Mouse (Mus musculus) gastrocnemius, adult 18-20 months (tissue): ENCODE measurements around the gene Adam19. TPM values are rescaled to one million over a fixed set of nuclear protein-coding genes. Genes with fewer than 3 reads are reported as not detected.
"Not testable (repeated sequence)": the region's sequence is repeated elsewhere in the genome, so short reads cannot be mapped to it uniquely, and the experiment has no call there.

ENCODE experiments used
- DNase-seq: peaks from one replicate; pipeline ENCODE4 v3.0.0; 2021; ENCODE audit warnings: low spot score
- long read RNA-seq, 2 experiments: library from polyadenylated mRNA; stranded (forward); transcript quantifications; one replicate each; pipeline ENCODE4 v2.0.0; 2021
- total RNA-seq, 2 experiments: library from RNA; stranded (reverse); gene quantifications; 2 replicates each; pipeline ENCODE4 v1.2.3; 2021

Gene Adam19
- 1 to 10 TPM; 1.9 to 4.1 TPM for total RNA-seq
- long read RNA-seq, experiment 1, partial matches to known transcripts, result 1 of 1 reads
- long read RNA-seq, experiment 1, other reads (novel, unspliced or antisense), result 0 of 1 reads
- long read RNA-seq, experiment 2, full-length matches to known transcripts, result 1 of 2 reads
- long read RNA-seq, experiment 2, partial matches to known transcripts, result 0 of 2 reads
- long read RNA-seq, experiment 2, other reads (novel, unspliced or antisense), result 1 of 2 reads

DNA sequence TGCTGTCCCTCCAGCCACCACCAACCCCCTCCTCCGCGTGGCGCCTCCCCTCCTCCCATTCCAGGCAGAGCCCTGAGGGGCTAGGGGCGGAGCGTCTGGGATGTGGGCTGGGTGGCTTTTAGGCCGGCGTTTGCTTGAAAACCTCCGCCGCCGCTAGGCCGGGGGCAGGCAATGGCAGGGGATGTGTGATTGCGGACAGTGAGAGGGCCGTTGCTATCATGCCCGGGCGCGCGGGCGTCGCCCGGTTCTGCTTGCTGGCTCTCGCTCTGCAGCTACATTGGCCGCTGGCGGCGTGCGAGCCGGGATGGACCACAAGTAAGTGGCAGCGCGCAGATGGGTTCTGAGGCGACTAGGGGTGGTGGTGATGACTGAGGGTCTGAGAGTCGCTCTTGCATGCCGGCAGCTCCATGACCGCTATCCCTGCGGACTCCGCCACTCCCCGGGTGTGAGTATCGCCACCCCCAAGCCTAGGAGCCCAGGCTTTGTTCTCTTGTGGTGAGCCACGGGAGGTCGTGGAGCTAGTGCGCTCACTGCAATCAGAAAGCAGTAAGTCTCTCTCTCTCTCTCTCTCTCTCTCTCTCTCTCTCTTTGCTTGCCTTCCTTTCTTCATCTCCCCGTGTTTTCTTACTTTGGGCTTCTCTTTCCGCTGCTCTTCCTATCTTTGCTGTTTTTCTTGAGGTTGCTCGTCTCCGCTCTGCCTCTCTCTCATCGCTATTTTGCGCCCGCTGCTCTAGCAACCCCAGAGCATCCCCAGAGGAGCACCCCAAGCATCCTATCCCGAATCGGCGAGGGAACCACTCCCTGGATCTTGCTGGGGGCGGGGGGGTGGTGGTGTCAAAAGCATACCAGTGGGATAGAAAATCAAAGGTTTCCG is at the start of gene Adam19:
Gene Adam19 (plus strand): TSS at position 97 of the 874 bp plus-strand sequence.
- peak; percentile 70 for DNase-seq

DNA sequence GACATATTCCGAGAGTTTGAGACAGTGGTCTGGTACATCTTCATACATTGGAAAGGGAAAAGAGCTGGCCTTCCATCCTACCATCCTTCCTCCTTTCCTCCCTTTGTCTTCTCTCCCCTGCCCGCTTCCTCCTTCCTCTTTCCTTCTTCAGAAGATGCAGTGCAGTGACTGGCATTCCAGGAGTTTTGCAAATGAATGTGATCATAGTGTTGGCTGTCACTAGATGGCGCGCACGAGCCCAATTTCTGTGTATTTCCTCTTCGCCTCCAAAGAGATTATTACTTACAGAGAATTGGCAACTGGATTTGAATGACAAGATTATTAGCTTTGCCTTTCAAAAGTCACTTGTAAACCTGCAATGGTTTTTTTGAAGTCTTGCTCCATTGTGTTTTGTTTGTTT is 39.7 kb upstream of the Adam19 start:
- peak; percentile 57 for DNase-seq

GRCm38 (mm10) chr11:46020246-46020645 is 35.5 kb upstream of the Adam19 start:
- DNase-seq, result no peak

GRCm38 (mm10) chr11:46021850-46022249 is 33.9 kb upstream of the Adam19 start:
- DNase-seq, result no peak

DNA sequence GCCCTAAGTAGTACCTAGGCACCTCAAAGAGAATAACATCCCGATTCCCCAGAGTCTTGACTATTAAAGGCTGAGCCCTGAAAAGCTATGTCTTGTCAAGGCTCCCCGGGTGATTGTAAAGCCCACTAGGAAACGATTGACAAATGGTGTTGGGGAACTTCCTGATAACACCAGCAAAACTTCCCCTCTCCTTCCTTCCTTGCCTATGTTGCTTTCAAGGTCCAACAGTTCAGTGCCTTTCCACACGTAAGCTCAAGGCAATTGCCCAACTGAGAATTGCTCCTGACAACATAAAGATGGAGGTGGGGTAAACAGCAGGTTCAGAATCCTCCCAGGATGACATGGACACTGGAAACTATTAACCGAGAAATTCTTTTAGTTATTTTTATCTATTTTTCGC is 32.8 kb upstream of the Adam19 start:
- DNase-seq, result no peak

DNA sequence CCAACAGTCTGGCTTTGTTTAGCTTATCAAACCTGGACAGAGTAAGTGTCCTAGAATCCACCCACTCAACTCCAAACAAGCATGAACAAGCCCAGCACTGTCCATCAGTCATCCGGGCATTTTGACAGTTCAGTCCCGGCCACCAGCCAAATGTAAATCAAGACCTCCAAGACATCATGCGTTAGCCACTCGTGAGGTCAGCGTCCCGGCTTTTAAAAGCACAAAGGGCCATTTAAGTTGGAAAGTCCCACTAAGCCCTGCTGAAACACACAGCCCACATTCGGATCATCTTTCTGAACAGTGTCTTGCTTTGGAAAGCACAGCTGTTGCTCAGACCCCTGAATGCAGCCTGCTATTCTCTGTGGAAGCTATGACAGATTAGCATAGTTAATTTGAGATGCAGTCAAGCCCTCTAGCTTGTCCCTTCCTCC is 29.8 kb upstream of the Adam19 start:
- DNase-seq, result peak; percentile 48

- DNase-seq, result no peak
Observed at GRCm38 (mm10) chr11:46027952-46028814, 27.6 kb upstream of the Adam19 start.

GRCm38 (mm10) chr11:46029485-46029884 is 26.3 kb upstream of the Adam19 start:
- DNase-seq, result no peak

GRCm38 (mm10) chr11:46030026-46030425 is 25.8 kb upstream of the Adam19 start:
- DNase-seq, result no peak

DNA sequence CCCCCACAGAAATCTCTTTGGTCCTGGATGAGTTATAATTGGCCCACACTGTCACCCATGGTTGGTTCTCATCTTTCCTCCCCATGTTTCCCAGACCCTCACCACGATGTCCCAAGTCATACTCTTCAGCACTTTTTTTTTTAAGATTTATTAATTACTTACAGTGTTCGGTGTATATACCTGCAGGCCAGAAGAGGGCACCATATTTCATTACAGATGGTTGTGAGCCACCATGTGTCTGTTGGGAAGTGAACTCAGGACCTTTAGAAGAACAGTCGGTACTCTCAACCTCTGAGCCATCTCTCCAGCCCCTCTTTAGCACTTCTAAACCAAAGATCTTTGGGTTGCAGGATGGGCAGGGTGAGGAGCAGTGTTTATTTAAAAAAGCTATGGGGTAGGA is 24.3 kb upstream of the Adam19 start:
- no peak for DNase-seq

- DNase-seq, result no peak
Observed at GRCm38 (mm10) chr11:46032956-46033355, 22.8 kb upstream of the Adam19 start.

GRCm38 (mm10) chr11:46036374-46036773 is 19.4 kb upstream of the Adam19 start:
- DNase-seq, result no peak

DNA sequence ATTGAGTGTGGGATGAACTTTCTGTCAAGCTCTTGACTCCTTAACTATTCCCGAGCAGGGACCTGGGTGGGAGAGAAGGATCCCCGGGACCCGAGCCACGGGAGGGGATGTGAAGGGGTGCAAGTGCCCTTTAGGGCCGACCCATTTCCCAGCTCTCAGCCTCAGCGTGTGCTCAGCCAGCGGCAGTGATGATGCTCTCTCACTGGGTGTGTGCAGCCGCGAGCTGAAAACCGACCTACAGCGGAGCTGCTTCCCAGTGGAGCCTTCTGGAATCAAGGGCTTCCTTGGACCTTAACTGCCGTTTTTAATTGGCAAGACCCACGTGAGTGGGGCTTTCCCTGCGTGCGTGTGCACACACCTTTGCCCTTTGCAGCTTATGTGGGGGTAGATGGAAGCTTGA is 16.9 kb upstream of the Adam19 start:
- no peak for DNase-seq

DNA sequence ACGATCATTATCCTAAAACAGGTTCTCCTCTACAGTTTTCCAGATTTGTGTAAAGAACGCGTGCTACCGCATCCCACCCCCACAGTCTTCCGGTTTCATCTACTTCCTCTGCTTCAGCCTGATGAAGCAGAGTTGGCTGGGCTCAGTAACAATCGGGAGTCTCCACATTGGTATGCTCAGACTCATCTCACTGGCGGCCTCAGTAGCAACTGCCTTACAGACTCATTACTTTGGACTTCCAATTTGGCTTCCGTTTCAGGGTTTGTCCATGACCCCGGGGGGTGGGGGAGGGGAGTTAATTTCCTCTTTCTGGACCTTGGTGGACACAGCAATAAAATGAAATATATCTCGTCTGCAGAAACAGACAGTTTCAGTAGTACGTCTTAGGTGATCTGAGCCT is 16.5 kb upstream of the Adam19 start:
- DNase-seq, result no peak

DNA sequence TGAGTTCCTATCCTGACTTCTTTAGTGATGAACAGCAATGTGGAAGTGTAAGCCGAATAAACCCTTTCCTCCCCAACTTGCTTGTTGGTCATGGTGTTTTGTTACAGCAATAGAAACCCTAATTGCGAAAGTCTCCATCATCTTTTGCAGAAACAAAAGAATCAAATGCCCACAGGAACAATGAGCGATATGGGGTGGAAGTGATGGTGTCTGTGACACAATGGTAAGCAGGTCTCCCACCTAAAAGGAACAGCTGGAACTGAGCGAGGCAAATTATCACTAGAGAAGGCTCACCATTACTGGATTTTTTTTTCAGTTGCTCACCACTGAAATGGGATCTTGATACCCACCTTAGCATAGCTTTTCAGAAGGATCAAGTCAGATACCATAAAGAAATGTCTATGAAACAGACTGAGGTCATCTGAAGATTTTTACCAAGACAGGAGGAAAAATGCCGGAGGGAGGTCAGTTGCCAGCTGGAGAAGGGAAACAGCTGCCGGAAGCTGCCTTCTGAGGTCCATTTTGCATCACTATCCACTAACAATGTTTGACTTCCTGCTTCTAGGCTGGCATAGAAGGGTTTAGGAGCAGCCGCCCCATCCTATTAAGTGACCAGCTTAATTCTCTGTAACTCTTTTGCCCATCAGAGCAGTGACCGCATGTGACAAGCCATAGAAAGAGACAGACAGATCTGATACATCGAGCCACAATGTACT is 14.8 kb upstream of the Adam19 start:
- no peak for DNase-seq

GRCm38 (mm10) chr11:46041607-46042267 is 14.1 kb upstream of the Adam19 start:
- DNase-seq, result no peak

GRCm38 (mm10) chr11:46044781-46045180 is 11.0 kb upstream of the Adam19 start:
- DNase-seq, result no peak

DNA sequence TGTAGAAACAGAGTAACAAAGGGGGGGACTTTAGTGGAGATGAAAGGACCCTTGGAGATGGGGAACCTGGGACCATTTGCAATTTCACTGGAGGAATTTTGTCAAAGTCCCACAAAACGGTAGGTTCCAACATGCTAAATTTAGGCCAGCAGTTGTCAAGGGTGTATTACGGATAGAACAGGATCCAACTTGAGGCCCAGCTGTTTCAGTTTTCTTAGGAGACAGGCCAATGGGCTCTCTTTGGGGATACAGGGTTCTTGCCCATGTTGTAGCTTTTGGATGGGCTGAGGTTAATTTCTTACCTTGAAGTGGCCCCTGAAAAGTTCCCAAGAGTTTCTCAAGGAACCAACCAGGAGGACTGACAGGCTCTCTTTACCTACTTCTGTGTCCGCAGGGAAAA is 8.5 kb upstream of the Adam19 start:
- DNase-seq, result no peak

DNA sequence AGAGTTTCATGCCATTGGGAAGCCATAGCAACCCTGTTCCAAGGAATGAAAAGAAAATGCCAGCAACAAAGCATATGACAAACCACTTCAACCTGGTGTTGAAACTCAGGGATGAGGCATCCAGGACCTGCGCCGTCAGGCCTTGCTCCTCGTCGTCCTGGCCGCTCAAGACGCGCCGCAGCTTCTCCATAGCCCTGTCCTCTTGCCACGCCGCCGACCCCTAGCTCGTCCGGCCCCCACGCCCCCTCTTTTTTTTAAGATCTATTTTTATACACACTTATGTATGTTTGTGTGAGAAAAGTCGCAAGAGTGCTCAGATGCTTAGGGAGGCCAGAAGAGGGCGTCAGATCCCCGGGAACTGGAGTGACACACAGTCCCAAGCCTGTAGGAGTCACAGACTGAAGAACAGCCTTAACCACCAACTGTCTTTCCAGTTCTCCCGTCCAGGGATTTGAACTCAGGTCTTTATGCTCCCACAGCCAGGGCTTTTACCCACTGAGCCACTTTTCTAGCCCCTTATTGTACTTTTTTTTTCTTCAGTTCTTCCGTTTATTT is 3.6 kb upstream of the Adam19 start, which contains the start of gene Gm12166:
Gene Gm12166 (minus strand): TSS at position 217 of the 555 bp plus-strand sequence.
- DNase-seq, result peak; percentile 62

DNA sequence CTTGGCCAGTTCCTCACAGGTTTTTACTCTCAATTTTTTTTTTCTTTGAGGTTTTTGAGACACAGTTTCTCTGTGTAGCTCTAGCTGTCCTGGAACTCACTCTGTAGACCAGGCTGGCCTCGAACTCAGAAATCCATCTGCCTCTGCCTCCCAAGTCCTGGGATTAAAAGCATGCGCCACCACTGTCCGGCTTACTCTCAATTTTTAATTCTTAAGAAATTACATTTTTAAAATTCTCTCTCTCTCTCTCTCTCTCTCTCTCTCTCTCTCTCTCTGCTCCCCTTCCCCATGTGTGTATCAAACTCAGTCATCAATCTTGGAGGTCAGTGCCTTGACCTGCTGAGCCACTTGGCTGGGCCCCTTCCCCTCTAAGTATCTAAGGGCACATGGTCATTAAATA is 2.3 kb upstream of the Adam19 start:
- not testable (repeated sequence) for DNase-seq
